Mouse (Mus musculus) limb, embryonic 10.5 days (tissue): ENCODE measurements around the gene Atp8a2. TPM values are rescaled to one million over a fixed set of nuclear protein-coding genes. Genes with fewer than 3 reads are reported as not detected.
A peak's percentile ranks its signal among the peaks of the same experiment; 100 is the strongest.

Source experiments
- DNase-seq: peaks from one replicate; pipeline ENCODE4 v3.0.0-alpha.2; 2017; ENCODE audit warnings: low spot score
- H3K27ac ChIP-seq: fragments of 300-500 bp; sonication (generic); 2 replicates; pipeline ENCODE4 v1.5.1; 2016; ENCODE audit warnings: mild to moderate bottlenecking
- H3K27me3 ChIP-seq: fragments of 300-500 bp; sonication (generic); 2 replicates; pipeline ENCODE4 v1.6.1; 2016; ENCODE audit warnings: low read depth, mild to moderate bottlenecking; ENCODE audit not compliant: poor library complexity, severe bottlenecking
- H3K36me3 ChIP-seq: fragments of 300-500 bp; sonication (generic); 2 replicates; pipeline ENCODE4 v1.6.1; 2016; ENCODE audit warnings: mild to moderate bottlenecking, moderate library complexity
- H3K4me1 ChIP-seq: fragments of 300-500 bp; sonication (generic); 2 replicates; pipeline ENCODE4 v1.6.1; 2016
- H3K4me3 ChIP-seq: fragments of 300-500 bp; sonication (generic); 2 replicates; pipeline ENCODE4 v1.5.1; 2016; ENCODE audit warnings: mild to moderate bottlenecking, moderate library complexity
- H3K9me3 ChIP-seq: fragments of 300-500 bp; sonication (generic); replicated peaks from 2 replicates; pipeline ENCODE4 v1.6.1; 2016; ENCODE audit warnings: mild to moderate bottlenecking
- WGBS: fragments of 180-500 bp; shearing (Covaris S2); methylation state at CpG from one replicate; pipeline ENCODE4 v1.1.7; 2016; 5-methylcytosine and 5-hydroxymethylcytosine counted together
- polyA plus RNA-seq: library from polyadenylated mRNA; unstranded; fragments of >200 nt; fragmentation: Nextera tagmentation; extraction: Ambion mirVana; gene quantifications from 2 replicates; pipeline ENCODE4 v1.2.1, GENCODE M21; 2016

Gene Atp8a2
- polyA plus RNA-seq, 1 experiment from 2014 or later = 2.8 TPM

- peaks cover 23% of the 10 kb centered on the region for H3K4me1 ChIP-seq
- H3K27me3 ChIP-seq = no peaks in the 10 kb centered on the region
- no peak overlapping the region for H3K4me3 ChIP-seq
- 78% methylated on average over 8 of the region's 8 CpGs for WGBS
- no peak overlapping the region for H3K27ac ChIP-seq
- no peak for DNase-seq
- H3K9me3 ChIP-seq = no peaks in the 10 kb centered on the region
- no peaks in the 10 kb centered on the region for H3K36me3 ChIP-seq
These were observed 511.6 kb downstream of the Atp8a2 start for GRCm38 (mm10) chr14:59685343-59685742.

GRCm38 (mm10) chr14:59681906-59682305 lies 515.1 kb downstream of the Atp8a2 start:
- WGBS = 52% methylated on average over 4 of the region's 4 CpGs
- no peaks in the 10 kb centered on the region for H3K27me3 ChIP-seq
- DNase-seq = no peak

GRCm38 (mm10) chr14:59677598-59678003 lies 519.4 kb downstream of the Atp8a2 start:
- no peaks in the 10 kb centered on the region for H3K9me3 ChIP-seq
- no peaks in the 10 kb centered on the region for H3K36me3 ChIP-seq
- WGBS = 78% methylated on average over 7 of the region's 7 CpGs
- no peak overlapping the region for H3K27ac ChIP-seq
- no peaks in the 10 kb centered on the region for H3K27me3 ChIP-seq
- peaks cover 45% of the 10 kb centered on the region for H3K4me1 ChIP-seq
- no peak overlapping the region for H3K4me3 ChIP-seq
- DNase-seq = no peak

More at GRCm38 (mm10) chr14:59681906-59682305, 515.1 kb downstream of the Atp8a2 start:
- H3K4me1 ChIP-seq = peaks cover 16% of the 10 kb centered on the region
- H3K4me3 ChIP-seq = no peak overlapping the region
- H3K9me3 ChIP-seq = no peaks in the 10 kb centered on the region
- no peak overlapping the region for H3K27ac ChIP-seq
- no peaks in the 10 kb centered on the region for H3K36me3 ChIP-seq

GRCm38 (mm10) chr14:59675330-59675729 lies 521.6 kb downstream of the Atp8a2 start:
- no peaks in the 10 kb centered on the region for H3K36me3 ChIP-seq
- WGBS = 80% methylated on average over 4 of the region's 4 CpGs
- H3K4me1 ChIP-seq = peaks cover 46% of the 10 kb centered on the region
- H3K9me3 ChIP-seq = no peaks in the 10 kb centered on the region
- DNase-seq = no peak
- no peaks in the 10 kb centered on the region for H3K27me3 ChIP-seq
- peak overlapping the region; percentile 83 for H3K27ac ChIP-seq
- no peak overlapping the region for H3K4me3 ChIP-seq

GRCm38 (mm10) chr14:59674556-59674955 lies 522.4 kb downstream of the Atp8a2 start:
- Histone ChIP-seq H3K36me3 (no peaks in the 10 kb centered on the region), H3K4me1 (peaks cover 48% of the 10 kb centered on the region), H3K9me3 (no peaks in the 10 kb centered on the region), H3K27me3 (no peaks in the 10 kb centered on the region), H3K27ac (peak overlapping the region; percentile 83), H3K4me3 (no peak overlapping the region)
- DNase-seq = peak; percentile 37
- 26% methylated on average over 8 of the region's 8 CpGs for WGBS

- Histone ChIP-seq H3K4me3 (no peak overlapping the region), H3K27me3 (no peaks in the 10 kb centered on the region), H3K36me3 (no peaks in the 10 kb centered on the region), H3K4me1 (peaks cover 48% of the 10 kb centered on the region), H3K9me3 (no peaks in the 10 kb centered on the region), H3K27ac (0 out of 2 replicates have a peak overlapping the region, but pooled peaks have one; percentile 19)
- DNase-seq = no peak
- 79% methylated on average over 6 of the region's 6 CpGs for WGBS
These were observed 524.0 kb downstream of the Atp8a2 start for GRCm38 (mm10) chr14:59672893-59673515.

GRCm38 (mm10) chr14:59657098-59657497 lies 539.9 kb downstream of the Atp8a2 start:
- DNase-seq = no peak
- 100% methylated on average over 1 of the region's 1 CpGs for WGBS
- no peak overlapping the region for H3K4me3 ChIP-seq

GRCm38 (mm10) chr14:59656591-59656990 lies 540.4 kb downstream of the Atp8a2 start:
- no peak for DNase-seq
- H3K4me3 ChIP-seq = no peak overlapping the region
- H3K27ac ChIP-seq = no peak overlapping the region
- H3K36me3 ChIP-seq = no peaks in the 10 kb centered on the region
- H3K4me1 ChIP-seq = no peaks in the 10 kb centered on the region; the same call in 1 of the 2 replicates
- H3K27me3 ChIP-seq = no peaks in the 10 kb centered on the region
- 79% methylated on average over 6 of the region's 6 CpGs for WGBS
- H3K9me3 ChIP-seq = no peaks in the 10 kb centered on the region

More at GRCm38 (mm10) chr14:59657098-59657497, 539.9 kb downstream of the Atp8a2 start:
- Histone ChIP-seq H3K4me1 (no peaks in the 10 kb centered on the region; the same call in 1 of the 2 replicates), H3K27me3 (no peaks in the 10 kb centered on the region), H3K27ac (no peak overlapping the region), H3K9me3 (no peaks in the 10 kb centered on the region), H3K36me3 (no peaks in the 10 kb centered on the region)

GRCm38 (mm10) chr14:59649337-59649736 lies 547.6 kb downstream of the Atp8a2 start:
- Histone ChIP-seq H3K36me3 (no peaks in the 10 kb centered on the region), H3K4me3 (no peak overlapping the region), H3K27ac (peak overlapping the region; percentile 39; the same call in 1 of the 2 replicates), H3K9me3 (no peaks in the 10 kb centered on the region), H3K27me3 (no peaks in the 10 kb centered on the region), H3K4me1 (peaks cover 32% of the 10 kb centered on the region)
- WGBS = 85% methylated on average over 6 of the region's 6 CpGs
- DNase-seq = no peak

GRCm38 (mm10) chr14:59648611-59649010 lies 548.4 kb downstream of the Atp8a2 start:
- Histone ChIP-seq H3K27me3 (no peaks in the 10 kb centered on the region), H3K27ac (no peak overlapping the region), H3K36me3 (no peaks in the 10 kb centered on the region), H3K9me3 (no peaks in the 10 kb centered on the region), H3K4me1 (peaks cover 37% of the 10 kb centered on the region), H3K4me3 (no peak overlapping the region)
- DNase-seq = no peak
- 88% methylated on average over 10 of the region's 10 CpGs for WGBS

GRCm38 (mm10) chr14:59646826-59647697 lies 549.9 kb downstream of the Atp8a2 start:
- Histone ChIP-seq H3K27me3 (no peaks in the 10 kb centered on the region), H3K27ac (peak overlapping the region; percentile 69), H3K9me3 (no peaks in the 10 kb centered on the region), H3K36me3 (no peaks in the 10 kb centered on the region), H3K4me3 (no peak overlapping the region), H3K4me1 (peaks cover 47% of the 10 kb centered on the region)
- 77% methylated on average over 16 of the region's 16 CpGs for WGBS
- DNase-seq = no peak

GRCm38 (mm10) chr14:59644896-59645295 lies 552.1 kb downstream of the Atp8a2 start:
- Histone ChIP-seq H3K27ac (no peak overlapping the region), H3K27me3 (no peaks in the 10 kb centered on the region), H3K4me3 (no peak overlapping the region), H3K4me1 (peaks cover 55% of the 10 kb centered on the region), H3K9me3 (no peaks in the 10 kb centered on the region), H3K36me3 (no peaks in the 10 kb centered on the region)
- WGBS = 67% methylated on average over 3 of the region's 3 CpGs
- DNase-seq = no peak

GRCm38 (mm10) chr14:59644166-59644565 lies 552.8 kb downstream of the Atp8a2 start:
- no peak for DNase-seq
- no peaks in the 10 kb centered on the region for H3K27me3 ChIP-seq
- H3K4me1 ChIP-seq = peaks cover 55% of the 10 kb centered on the region
- H3K36me3 ChIP-seq = no peaks in the 10 kb centered on the region
- H3K9me3 ChIP-seq = no peaks in the 10 kb centered on the region
- no peak overlapping the region for H3K4me3 ChIP-seq
- no peak overlapping the region for H3K27ac ChIP-seq
- WGBS = 82% methylated on average over 1 of the region's 1 CpGs
